Mouse (Mus musculus): Measurements from ENCODE around the gene Prkci.

GRCm38 (mm10) chr3:31053191-31053590 lies 57.6 kb downstream of the Prkci start:
- TF ChIP-seq POLR2A (IDR thresholded peaks at IDR 0.05; ENCODE audit: insufficient read length, low read depth) (no peak), MYOG (IDR thresholded peaks at IDR 0.05; ENCODE audit: control insufficient read depth in 1 of 3, insufficient read depth in 1 of 3, insufficient read length in 2 of 3, low read depth in 2 of 3) (no peak), USF1 (IDR thresholded peaks at IDR 0.05; ENCODE audit: low read depth) (no peak), TCF3 (IDR thresholded peaks at IDR 0.05; ENCODE audit: insufficient read length, low read depth) (no peak), CEBPB (IDR thresholded peaks at IDR 0.05; ENCODE audit: insufficient read depth, poor library complexity, severe bottlenecking) (no peak), POLR2AphosphoS2 (IDR thresholded peaks at IDR 0.05; ENCODE audit: insufficient read length, low read depth) (peak; percentile 26), TCF12 (IDR thresholded peaks at IDR 0.05; ENCODE audit: insufficient read depth, poor library complexity, severe bottlenecking) (no peak), E2F4 (IDR thresholded peaks at IDR 0.05; ENCODE audit: insufficient read depth) (no peak), MAX (IDR thresholded peaks at IDR 0.05; ENCODE audit: low read depth) (no peak), MYOD1 (IDR thresholded peaks at IDR 0.05; ENCODE audit: control insufficient read depth in 1 of 3, insufficient read length in 2 of 3, low read depth in 2 of 3) (no peak)
